Mouse (Mus musculus) liver, embryonic 11.5 days (tissue): ENCODE results near the gene Greb1. TPM values are rescaled to one million over a fixed set of nuclear protein-coding genes. Genes with fewer than 3 reads are reported as not detected.

ENCODE experiments used
- ATAC-seq: fragments of 200-750 bp; cut with Nextera tagmentation; replicated peaks from 2 replicates; pipeline ENCODE4 v1.8.0; 2017; ENCODE audit warnings: moderate number of reproducible peaks, mild to moderate bottlenecking, moderate TSS enrichment, moderate library complexity; ENCODE audit not compliant: low FRiP score
- DNase-seq: peaks from one replicate; pipeline ENCODE4 v3.0.0-alpha.2; 2017; ENCODE audit warnings: low spot score
- H3K27ac ChIP-seq: fragments of 300-500 bp; sonication (generic); 2 replicates; pipeline ENCODE4 v1.5.1; 2014; ENCODE audit warnings: mild to moderate bottlenecking, low read depth, low read length, control low read depth
- H3K27me3 ChIP-seq: fragments of 300-500 bp; sonication (generic); replicated peaks from 2 replicates; pipeline ENCODE4 v1.6.1; 2014; ENCODE audit warnings: low read length, mixed read lengths; ENCODE audit not compliant: control insufficient read depth, insufficient read depth
- H3K36me3 ChIP-seq: fragments of 300-500 bp; sonication (generic); 2 replicates; pipeline ENCODE4 v1.6.1; 2014; ENCODE audit warnings: mild to moderate bottlenecking, low read length, moderate library complexity, mixed read lengths; ENCODE audit not compliant: control insufficient read depth, insufficient read depth
- H3K4me1 ChIP-seq: fragments of 300-500 bp; sonication (generic); replicated peaks from 2 replicates; pipeline ENCODE4 v1.6.1; 2014; ENCODE audit warnings: low read length, mixed read lengths; ENCODE audit not compliant: control insufficient read depth, insufficient read depth
- H3K4me2 ChIP-seq: fragments of 300-500 bp; sonication (generic); 2 replicates; pipeline ENCODE4 v1.6.1; 2014; ENCODE audit warnings: mild to moderate bottlenecking, control low read depth, moderate library complexity
- H3K4me3 ChIP-seq: fragments of 300-500 bp; sonication (generic); 2 replicates; pipeline ENCODE4 v1.5.1; 2014; ENCODE audit warnings: low read depth, low read length, control low read depth
- H3K9ac ChIP-seq: fragments of 300-500 bp; sonication (generic); 2 replicates; pipeline ENCODE4 v1.6.1; 2014; ENCODE audit warnings: low read depth, low read length, control low read depth
- H3K9me3 ChIP-seq: fragments of 300-500 bp; sonication (generic); 2 replicates; pipeline ENCODE4 v1.6.1; 2016; ENCODE audit warnings: low read length, inconsistent platforms, mixed read lengths; ENCODE audit not compliant: control insufficient read depth
- WGBS: fragments of 180-500 bp; shearing (Covaris S2); extraction: QIAGEN DNeasy Blood & Tissue Kit; methylation state at CpG from one replicate; pipeline ENCODE4 v1.1.7; 2014; 5-methylcytosine and 5-hydroxymethylcytosine counted together
- polyA plus RNA-seq: library from polyadenylated mRNA; unstranded; fragments of >200 nt; fragmentation: Nextera tagmentation; extraction: Ambion mirVana; gene quantifications from 2 replicates; pipeline ENCODE4 v1.2.1, GENCODE M21; 2014

Greb1 gene
- polyA plus RNA-seq, 1 experiment from 2014 or later = 5.5 TPM

DNA sequence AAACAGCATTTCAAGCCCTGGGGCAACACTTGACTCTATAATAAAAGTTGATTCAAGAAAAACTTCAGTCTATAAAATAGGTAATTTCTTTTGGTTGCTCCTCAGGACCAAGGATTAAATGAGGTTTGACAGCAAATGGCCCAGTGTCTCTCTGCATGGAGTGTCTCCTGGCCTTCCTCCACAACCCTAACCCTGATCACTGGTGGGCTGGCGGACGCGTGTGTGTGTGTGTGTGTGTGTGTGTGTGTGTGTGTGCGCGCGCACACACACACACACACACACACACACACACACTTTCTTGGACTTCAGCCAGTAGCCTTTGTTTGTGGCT lies 793 bp downstream of the Greb1 start:
- DNase-seq = no peak
- Histone ChIP-seq H3K9me3 (no peaks in the 10 kb centered on the region), H3K27me3 (peaks cover 27% of the 10 kb centered on the region), H3K9ac (peak overlapping the region; percentile 67; the same call in 1 of the 2 replicates), H3K36me3 (no peaks in the 10 kb centered on the region), H3K4me3 (peak overlapping the region; percentile 59), H3K27ac (no peak overlapping the region), H3K4me1 (no peaks in the 10 kb centered on the region), H3K4me2 (peak overlapping the region; percentile 80)
- 0 out of 2 replicates have a peak, but pooled peaks have one; percentile 18 for ATAC-seq
- WGBS = 10% methylated on average over 6 of the region's 6 CpGs

- H3K4me2 ChIP-seq = peak overlapping the region; percentile 80
- no peaks in the 10 kb centered on the region for H3K36me3 ChIP-seq
- no peak overlapping the region for H3K27ac ChIP-seq
- ATAC-seq = no peak
- H3K27me3 ChIP-seq = peaks cover 27% of the 10 kb centered on the region
- H3K9me3 ChIP-seq = no peaks in the 10 kb centered on the region
- H3K4me3 ChIP-seq = no peak overlapping the region
- no peak overlapping the region for H3K9ac ChIP-seq
- H3K4me1 ChIP-seq = no peaks in the 10 kb centered on the region
- no peak for DNase-seq
- WGBS = 54% methylated on average over 3 of the region's 3 CpGs
These were observed 1.8 kb downstream of the Greb1 start for GRCm38 (mm10) chr12:16798894-16799293.

DNA sequence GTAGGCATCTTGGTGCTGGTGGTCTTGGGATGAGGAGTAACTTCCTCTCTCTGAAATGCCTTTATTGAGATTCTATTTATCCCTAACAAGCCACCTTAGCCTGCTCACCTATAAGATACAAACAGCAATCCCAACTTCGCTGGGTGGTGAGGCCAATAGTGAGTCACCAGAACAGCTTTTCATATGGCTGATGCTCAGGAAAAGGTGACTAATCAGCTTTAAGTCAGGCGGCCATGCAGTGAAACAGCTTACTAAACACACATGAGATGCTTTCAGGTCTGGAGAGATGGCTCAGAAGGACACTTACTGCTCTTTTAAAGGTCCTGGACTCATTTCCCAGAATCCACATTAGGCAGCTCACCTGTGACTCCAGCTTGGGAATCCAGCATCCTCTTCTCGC lies 4.9 kb downstream of the Greb1 start:
- Histone ChIP-seq H3K4me2 (no peak overlapping the region), H3K9me3 (no peaks in the 10 kb centered on the region), H3K4me3 (no peak overlapping the region), H3K4me1 (no peaks in the 10 kb centered on the region), H3K9ac (no peak overlapping the region), H3K36me3 (no peaks in the 10 kb centered on the region), H3K27me3 (peaks cover 16% of the 10 kb centered on the region), H3K27ac (no peak overlapping the region)
- 63% methylated on average over 3 of the region's 3 CpGs for WGBS
- ATAC-seq (no peak), DNase-seq (no peak)

DNA sequence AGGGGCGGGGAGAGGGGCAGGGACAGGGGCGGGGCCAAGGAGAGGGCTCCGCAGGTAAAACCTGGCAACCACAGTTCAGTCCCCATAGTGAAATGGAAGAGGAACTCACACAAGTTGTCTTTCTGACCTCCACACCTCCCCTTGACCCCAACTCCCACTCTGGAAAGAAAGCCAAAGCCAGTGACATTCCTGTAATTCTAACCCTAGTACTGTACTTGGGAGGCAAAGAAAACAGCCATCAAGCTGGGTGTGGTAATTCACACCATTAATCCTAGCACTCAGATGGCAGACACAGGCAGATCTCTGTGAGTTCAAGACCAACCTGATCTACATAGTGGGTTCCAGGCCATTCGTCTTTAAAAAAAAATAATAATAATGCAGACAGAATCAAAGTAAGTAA lies 7.3 kb downstream of the Greb1 start:
- no peak overlapping the region for H3K9ac ChIP-seq
- no peak for DNase-seq
- no peaks in the 10 kb centered on the region for H3K27me3 ChIP-seq
- ATAC-seq = no peak
- H3K9me3 ChIP-seq = no peaks in the 10 kb centered on the region
- no peaks in the 10 kb centered on the region for H3K36me3 ChIP-seq
- no peak overlapping the region for H3K4me3 ChIP-seq
- H3K4me1 ChIP-seq = no peaks in the 10 kb centered on the region
- no peak overlapping the region for H3K27ac ChIP-seq
- no peak overlapping the region for H3K4me2 ChIP-seq
- WGBS = 78% methylated on average over 4 of the region's 4 CpGs

GRCm38 (mm10) chr12:16790456-16790855 lies 10.2 kb downstream of the Greb1 start:
- WGBS = 57% methylated on average over 4 of the region's 4 CpGs
- Histone ChIP-seq H3K27ac (no peak overlapping the region), H3K9ac (no peak overlapping the region), H3K4me1 (no peaks in the 10 kb centered on the region), H3K4me2 (no peak overlapping the region), H3K27me3 (no peaks in the 10 kb centered on the region), H3K36me3 (no peaks in the 10 kb centered on the region), H3K4me3 (no peak overlapping the region), H3K9me3 (no peaks in the 10 kb centered on the region)
- no peak for DNase-seq
- no peak for ATAC-seq

DNA sequence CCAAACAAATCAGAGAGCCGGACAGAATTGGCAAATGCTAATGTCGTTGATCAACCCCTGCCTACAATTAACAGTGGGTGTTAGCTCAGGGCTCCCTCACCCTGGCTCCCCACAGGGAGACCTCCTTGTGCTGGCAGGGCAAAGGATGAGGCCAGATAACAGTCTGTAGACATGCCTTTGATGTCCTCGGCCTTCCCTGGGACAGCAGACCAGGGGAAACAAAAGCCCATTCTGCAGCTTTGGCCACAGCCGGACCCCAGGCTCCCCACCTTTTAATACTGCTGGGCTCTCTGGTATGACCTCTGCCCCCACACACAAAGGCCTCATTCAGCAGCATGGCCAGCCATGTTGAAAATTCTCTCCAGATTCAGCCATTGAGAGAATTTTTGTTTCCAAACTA lies 10.9 kb downstream of the Greb1 start:
- DNase-seq (no peak), ATAC-seq (no peak)
- H3K9me3 ChIP-seq = no peaks in the 10 kb centered on the region
- no peak overlapping the region for H3K4me2 ChIP-seq
- H3K4me3 ChIP-seq = no peak overlapping the region
- WGBS = 45% methylated on average over 4 of the region's 4 CpGs
- no peak overlapping the region for H3K9ac ChIP-seq
- no peaks in the 10 kb centered on the region for H3K27me3 ChIP-seq
- no peak overlapping the region for H3K27ac ChIP-seq
- H3K36me3 ChIP-seq = no peaks in the 10 kb centered on the region
- no peaks in the 10 kb centered on the region for H3K4me1 ChIP-seq

DNA sequence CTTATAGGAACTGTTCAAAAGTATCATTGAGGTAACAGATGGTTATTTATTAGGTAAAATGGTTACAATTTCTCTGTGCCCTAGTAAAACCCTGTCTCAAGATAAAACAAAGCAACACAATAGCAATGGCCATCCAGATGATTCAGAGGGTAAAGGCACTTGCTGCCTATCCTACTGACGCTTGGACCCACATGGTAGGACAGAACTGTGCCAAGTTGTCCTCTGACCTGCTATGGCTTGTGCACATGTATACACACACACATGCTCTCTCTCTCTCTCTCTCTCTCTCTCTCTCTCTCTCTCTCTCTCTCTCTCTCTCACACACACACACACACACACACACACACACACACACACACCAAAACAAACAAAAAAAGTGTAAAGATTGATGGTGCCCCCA lies 11.5 kb downstream of the Greb1 start:
- WGBS = 62% methylated on average over 1 of the region's 1 CpGs
- H3K4me2 ChIP-seq = no peak overlapping the region
- no peak for ATAC-seq
- no peak for DNase-seq
- no peak overlapping the region for H3K4me3 ChIP-seq
- H3K27me3 ChIP-seq = no peaks in the 10 kb centered on the region
- H3K27ac ChIP-seq = no peak overlapping the region
- H3K9me3 ChIP-seq = no peaks in the 10 kb centered on the region
- H3K36me3 ChIP-seq = no peaks in the 10 kb centered on the region
- H3K4me1 ChIP-seq = no peaks in the 10 kb centered on the region
- no peak overlapping the region for H3K9ac ChIP-seq

- no peak overlapping the region for H3K27ac ChIP-seq
- WGBS = 56% methylated on average over 2 of the region's 2 CpGs
- ATAC-seq = no peak
- H3K4me1 ChIP-seq = no peaks in the 10 kb centered on the region
- no peak overlapping the region for H3K9ac ChIP-seq
- H3K4me3 ChIP-seq = no peak overlapping the region
- H3K9me3 ChIP-seq = no peaks in the 10 kb centered on the region
- H3K36me3 ChIP-seq = no peaks in the 10 kb centered on the region
- no peak for DNase-seq
- H3K27me3 ChIP-seq = no peaks in the 10 kb centered on the region
- H3K4me2 ChIP-seq = no peak overlapping the region
These were observed 12.1 kb downstream of the Greb1 start for GRCm38 (mm10) chr12:16788600-16788999.

- Histone ChIP-seq H3K4me2 (no peak overlapping the region), H3K36me3 (no peaks in the 10 kb centered on the region), H3K27ac (no peak overlapping the region), H3K4me1 (no peaks in the 10 kb centered on the region), H3K27me3 (no peaks in the 10 kb centered on the region), H3K9ac (no peak overlapping the region), H3K4me3 (no peak overlapping the region), H3K9me3 (no peaks in the 10 kb centered on the region)
- no peak for DNase-seq
- ATAC-seq = no peak
- WGBS = 81% methylated on average over 14 of the region's 14 CpGs
These were observed 19.5 kb downstream of the Greb1 start for GRCm38 (mm10) chr12:16781034-16781746.
